Mouse (Mus musculus): Measurements from ENCODE around the gene Camta1.

Camta1 gene

GRCm38 (mm10) chr4:151666411-151666901 is 195.2 kb downstream of the Camta1 start:
- peak; percentile 77 for DNase-seq

GRCm38 (mm10) chr4:151661486-151661885 is 200.2 kb downstream of the Camta1 start:
- DNase-seq = no peak

- no peak for DNase-seq
These were observed 205.2 kb downstream of the Camta1 start for GRCm38 (mm10) chr4:151656427-151656826.

- no peak for DNase-seq
These were observed 205.9 kb downstream of the Camta1 start for GRCm38 (mm10) chr4:151655637-151656385.

GRCm38 (mm10) chr4:151655227-151655626 is 206.4 kb downstream of the Camta1 start:
- no peak for DNase-seq

GRCm38 (mm10) chr4:151642418-151642817 is 219.3 kb downstream of the Camta1 start:
- DNase-seq = no peak

- DNase-seq = peak; percentile 46
These were observed 220.7 kb downstream of the Camta1 start for GRCm38 (mm10) chr4:151640971-151641370.

- DNase-seq = no peak
These were observed 222.7 kb downstream of the Camta1 start for GRCm38 (mm10) chr4:151638941-151639340.

- DNase-seq = no peak
These were observed 224.3 kb downstream of the Camta1 start for GRCm38 (mm10) chr4:151637348-151637747.

- DNase-seq = peak; percentile 40
These were observed 226.9 kb downstream of the Camta1 start for GRCm38 (mm10) chr4:151634771-151635170.

- DNase-seq = no peak
These were observed 227.9 kb downstream of the Camta1 start for GRCm38 (mm10) chr4:151633795-151634194.

- no peak for DNase-seq
These were observed 229.4 kb downstream of the Camta1 start for GRCm38 (mm10) chr4:151632321-151632720.

- DNase-seq = no peak
These were observed 231.0 kb downstream of the Camta1 start for GRCm38 (mm10) chr4:151630664-151631063.

- DNase-seq = no peak
These were observed 231.4 kb downstream of the Camta1 start for GRCm38 (mm10) chr4:151630231-151630630.

- no peak for DNase-seq
These were observed 242.1 kb downstream of the Camta1 start for GRCm38 (mm10) chr4:151619541-151620016.

- DNase-seq = no peak
These were observed 243.0 kb downstream of the Camta1 start for GRCm38 (mm10) chr4:151618420-151619310.

- no peak for DNase-seq
These were observed 250.1 kb downstream of the Camta1 start for GRCm38 (mm10) chr4:151611621-151612020.

GRCm38 (mm10) chr4:151610266-151610665 is 251.4 kb downstream of the Camta1 start:
- peak; percentile 49 for DNase-seq

GRCm38 (mm10) chr4:151604907-151605306 is 256.8 kb downstream of the Camta1 start:
- DNase-seq = no peak

GRCm38 (mm10) chr4:151604481-151604880 is 257.2 kb downstream of the Camta1 start:
- DNase-seq = peak; percentile 23

- no peak for DNase-seq
These were observed 258.1 kb downstream of the Camta1 start for GRCm38 (mm10) chr4:151603586-151603985.

- no peak for DNase-seq
These were observed 266.6 kb downstream of the Camta1 start for GRCm38 (mm10) chr4:151595116-151595515.

GRCm38 (mm10) chr4:151593042-151593441 is 268.6 kb downstream of the Camta1 start:
- DNase-seq = peak; percentile 46
